Mouse (Mus musculus) lung, postnatal 0 days (tissue): ENCODE results near the gene Ppp4r2. TPM values are rescaled to one million over a fixed set of nuclear protein-coding genes. Genes with fewer than 3 reads are reported as not detected.

Experiments
- ATAC-seq: fragments of 200-750 bp; cut with Nextera tagmentation; 2 replicates; pipeline ENCODE4 v1.8.0; 2017; ENCODE audit warnings: moderate library complexity
- DNase-seq: peaks from one replicate; pipeline ENCODE4 v3.0.0-alpha.2; 2016; ENCODE audit warnings: low spot score
- H3K27ac ChIP-seq: fragments of 300-500 bp; sonication (generic); 2 replicates; pipeline ENCODE4 v1.5.1; 2014; ENCODE audit warnings: antibody characterized with exemption, mild to moderate bottlenecking, low read length, mixed read lengths
- H3K27me3 ChIP-seq: fragments of 300-500 bp; sonication (generic); replicated peaks from 2 replicates; pipeline ENCODE4 v1.6.1; 2014; ENCODE audit warnings: low read length, mixed read lengths; ENCODE audit not compliant: insufficient read depth
- H3K36me3 ChIP-seq: fragments of 300-500 bp; sonication (generic); 2 replicates; pipeline ENCODE4 v1.6.1; 2014; ENCODE audit warnings: low read length, mixed read lengths; ENCODE audit not compliant: insufficient read depth
- H3K4me1 ChIP-seq: fragments of 300-500 bp; sonication (generic); 2 replicates; pipeline ENCODE4 v1.6.1; 2014; ENCODE audit warnings: antibody characterized with exemption, low read depth, low read length, mixed read lengths; ENCODE audit not compliant: insufficient read depth
- H3K4me2 ChIP-seq: fragments of 300-500 bp; sonication (generic); replicated peaks from 2 replicates; pipeline ENCODE4 v1.6.1; 2014; ENCODE audit warnings: low read depth, mild to moderate bottlenecking, low read length, moderate library complexity, mixed read lengths
- H3K4me3 ChIP-seq: fragments of 300-500 bp; sonication (generic); 2 replicates; pipeline ENCODE4 v1.5.1; 2014; ENCODE audit warnings: low read depth, low read length
- H3K9ac ChIP-seq: fragments of 300-500 bp; sonication (generic); replicated peaks from 2 replicates; pipeline ENCODE4 v1.6.1; 2014; ENCODE audit warnings: low read depth, mild to moderate bottlenecking
- H3K9me3 ChIP-seq: fragments of 300-500 bp; sonication (generic); 2 replicates; pipeline ENCODE4 v1.6.1; 2016; ENCODE audit warnings: low read length, mixed read lengths
- CTCF ChIP-seq: IDR thresholded peaks from 2 replicates; pipeline ENCODE4 v1.5.1; 2016; ENCODE audit warnings: antibody characterized with exemption, mild to moderate bottlenecking
- EP300 ChIP-seq: IDR thresholded peaks from 2 replicates; pipeline ENCODE4 v1.6.1; 2016; ENCODE audit warnings: antibody characterized with exemption, mild to moderate bottlenecking, control low read depth
- WGBS: fragments of 180-500 bp; shearing (Covaris S2); extraction: QIAGEN DNeasy Blood & Tissue Kit; methylation state at CpG from one replicate; pipeline ENCODE4 v1.1.7; 2014; 5-methylcytosine and 5-hydroxymethylcytosine counted together
- polyA plus RNA-seq: library from polyadenylated mRNA; unstranded; fragments of >200 nt; fragmentation: Nextera tagmentation; extraction: Ambion mirVana; gene quantifications from 2 replicates; pipeline ENCODE4 v1.2.1, GENCODE M21; 2015

The Ppp4r2 gene
- polyA plus RNA-seq, 1 experiment from 2014 or later, result 12.1 TPM

DNA sequence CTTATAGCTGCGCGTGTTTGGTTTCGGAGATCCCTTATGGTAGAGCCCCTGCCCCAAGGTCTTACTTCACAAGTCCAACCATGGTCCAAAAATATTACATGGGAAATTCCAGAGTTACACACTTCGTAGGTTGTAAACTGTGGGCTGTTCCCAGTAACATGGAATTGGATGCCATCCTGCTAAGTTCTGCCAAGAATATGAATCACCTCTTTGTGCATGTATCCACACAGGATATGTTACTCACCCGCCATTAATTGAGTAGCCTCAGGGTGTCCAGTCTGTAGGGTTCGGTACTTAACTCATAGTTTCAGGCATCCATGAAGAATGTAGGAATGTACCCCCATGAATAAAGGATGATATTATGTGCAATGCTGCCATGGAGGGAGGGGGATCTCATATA, 34.1 kb upstream of the Ppp4r2 start:
- no peaks in the 10 kb centered on the region for H3K36me3 ChIP-seq
- H3K27ac ChIP-seq, result no peak overlapping the region
- H3K4me1 ChIP-seq, result no peaks in the 10 kb centered on the region
- no peak for TF ChIP-seq CTCF
- TF ChIP-seq EP300, result no peak
- no peak overlapping the region for H3K9ac ChIP-seq
- H3K4me3 ChIP-seq, result no peak overlapping the region
- H3K4me2 ChIP-seq, result no peak overlapping the region
- ATAC-seq, result no peak
- peak; percentile 7 for DNase-seq
- no peaks in the 10 kb centered on the region for H3K9me3 ChIP-seq
- no peaks in the 10 kb centered on the region for H3K27me3 ChIP-seq
- 79% methylated on average over 6 of the region's 6 CpGs for WGBS

- H3K4me2 ChIP-seq, result no peak overlapping the region
- H3K4me1 ChIP-seq, result no peaks in the 10 kb centered on the region
- no peak overlapping the region for H3K4me3 ChIP-seq
- H3K36me3 ChIP-seq, result no peaks in the 10 kb centered on the region
- H3K9ac ChIP-seq, result no peak overlapping the region
- no peaks in the 10 kb centered on the region for H3K9me3 ChIP-seq
- no peaks in the 10 kb centered on the region for H3K27me3 ChIP-seq
- ATAC-seq (no peak), DNase-seq (no peak)
- 92% methylated on average over 4 of the region's 4 CpGs for WGBS
- TF ChIP-seq CTCF, result no peak
- TF ChIP-seq EP300, result no peak
- no peak overlapping the region for H3K27ac ChIP-seq
Measured at GRCm38 (mm10) chr6:100799766-100800165, 33.7 kb upstream of the Ppp4r2 start.

DNA sequence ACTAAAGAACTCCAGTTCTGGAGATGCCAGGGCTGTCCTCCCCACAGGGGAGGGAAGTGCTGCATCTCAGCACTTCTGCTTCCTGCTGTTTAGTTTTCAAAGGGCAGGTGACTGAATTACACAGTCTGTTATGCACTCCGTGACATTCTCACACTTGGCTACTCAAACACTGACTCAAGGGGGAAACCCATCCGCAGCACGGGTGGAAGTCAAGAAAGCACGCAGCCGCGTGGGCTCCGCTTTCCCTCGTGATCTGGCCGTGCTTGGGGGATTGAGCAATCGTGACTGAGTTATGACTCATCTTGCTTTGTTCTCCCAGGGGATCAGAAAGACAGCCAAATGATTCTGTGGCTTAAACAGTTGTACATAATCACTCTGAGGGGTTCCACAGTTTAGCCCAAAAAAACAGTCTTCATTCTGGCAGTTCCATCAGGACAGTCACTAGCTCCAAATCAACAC, 32.9 kb upstream of the Ppp4r2 start:
- peak; percentile 79 for DNase-seq
- Histone ChIP-seq H3K9me3 (no peaks in the 10 kb centered on the region), H3K4me1 (no peaks in the 10 kb centered on the region), H3K27ac (no peak overlapping the region), H3K27me3 (no peaks in the 10 kb centered on the region), H3K4me2 (no peak overlapping the region), H3K4me3 (no peak overlapping the region), H3K36me3 (no peaks in the 10 kb centered on the region), H3K9ac (no peak overlapping the region)
- peak; percentile 65 for ATAC-seq
- WGBS, result 28% methylated on average over 10 of the region's 10 CpGs
- TF ChIP-seq CTCF, result no peak
- peak; percentile 14; the same call in 1 of the 2 replicates for TF ChIP-seq EP300

DNA sequence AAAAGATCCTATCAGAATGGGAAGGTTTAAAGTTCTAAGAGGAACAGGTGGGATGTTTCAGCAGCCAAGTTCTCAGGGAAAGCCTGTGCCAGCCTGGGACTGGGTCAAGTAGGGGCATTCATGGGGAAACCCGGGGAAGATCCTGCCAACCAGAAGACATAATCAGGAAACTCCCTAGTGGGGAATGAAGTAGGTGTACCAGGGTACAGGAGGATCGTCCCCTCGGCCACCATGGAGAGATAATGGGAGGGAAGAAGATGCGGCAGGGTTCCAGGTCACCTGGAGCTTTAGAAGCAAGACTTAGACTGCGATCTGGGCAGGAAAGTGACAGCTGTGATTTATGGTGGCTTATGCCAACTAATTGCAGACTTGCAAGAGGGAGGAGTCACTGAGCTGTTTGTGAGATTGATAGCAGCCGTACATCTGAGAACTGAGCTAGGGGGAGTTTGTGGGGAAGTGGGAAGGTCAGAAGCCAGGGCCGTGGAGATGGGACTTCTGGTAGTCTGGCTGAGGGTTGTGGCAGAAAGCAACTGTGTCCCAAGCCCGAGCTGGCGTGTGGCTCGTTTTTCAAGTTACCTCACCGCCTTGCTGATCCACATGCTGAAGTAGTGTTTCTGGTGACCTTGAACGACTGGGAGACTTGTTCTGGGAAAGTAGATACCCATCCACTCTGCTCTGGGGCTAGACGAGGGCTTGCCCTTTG, 30.9 kb upstream of the Ppp4r2 start:
- Histone ChIP-seq H3K36me3 (no peaks in the 10 kb centered on the region), H3K9me3 (no peaks in the 10 kb centered on the region), H3K4me3 (no peak overlapping the region), H3K27ac (no peak overlapping the region), H3K4me2 (no peak overlapping the region), H3K9ac (no peak overlapping the region), H3K27me3 (no peaks in the 10 kb centered on the region), H3K4me1 (no peaks in the 10 kb centered on the region)
- TF ChIP-seq EP300, result no peak
- TF ChIP-seq CTCF, result no peak
- WGBS, result 45% methylated on average over 13 of the region's 13 CpGs
- ATAC-seq (no peak), DNase-seq (no peak)

GRCm38 (mm10) chr6:100803250-100803649, 30.2 kb upstream of the Ppp4r2 start:
- H3K36me3 ChIP-seq, result no peaks in the 10 kb centered on the region
- 74% methylated on average over 3 of the region's 3 CpGs for WGBS
- TF ChIP-seq EP300, result no peak
- TF ChIP-seq CTCF, result no peak
- DNase-seq (peak; percentile 8), ATAC-seq (no peak)
- H3K4me3 ChIP-seq, result no peak overlapping the region
- no peak overlapping the region for H3K9ac ChIP-seq
- H3K4me2 ChIP-seq, result no peak overlapping the region
- H3K27me3 ChIP-seq, result no peaks in the 10 kb centered on the region
- no peaks in the 10 kb centered on the region for H3K4me1 ChIP-seq
- no peak overlapping the region for H3K27ac ChIP-seq
- no peaks in the 10 kb centered on the region for H3K9me3 ChIP-seq

GRCm38 (mm10) chr6:100807187-100807586, 26.2 kb upstream of the Ppp4r2 start:
- no peaks in the 10 kb centered on the region for H3K27me3 ChIP-seq
- no peak overlapping the region for H3K27ac ChIP-seq
- no peak overlapping the region for H3K4me3 ChIP-seq
- WGBS, result 87% methylated on average over 9 of the region's 9 CpGs
- no peaks in the 10 kb centered on the region for H3K4me1 ChIP-seq
- H3K36me3 ChIP-seq, result no peaks in the 10 kb centered on the region
- no peak overlapping the region for H3K9ac ChIP-seq
- no peak for ATAC-seq
- no peaks in the 10 kb centered on the region for H3K9me3 ChIP-seq
- no peak for DNase-seq
- TF ChIP-seq EP300, result no peak
- TF ChIP-seq CTCF, result no peak
- no peak overlapping the region for H3K4me2 ChIP-seq

GRCm38 (mm10) chr6:100807746-100808145, 25.7 kb upstream of the Ppp4r2 start:
- Histone ChIP-seq H3K9ac (no peak overlapping the region), H3K4me3 (no peak overlapping the region), H3K36me3 (no peaks in the 10 kb centered on the region), H3K27ac (no peak overlapping the region), H3K4me1 (no peaks in the 10 kb centered on the region), H3K9me3 (no peaks in the 10 kb centered on the region), H3K4me2 (no peak overlapping the region), H3K27me3 (no peaks in the 10 kb centered on the region)
- no peak for ATAC-seq
- no peak for DNase-seq
- WGBS, result 35% methylated on average over 1 of the region's 1 CpGs
- TF ChIP-seq EP300, result no peak
- TF ChIP-seq CTCF, result no peak
